Mouse (Mus musculus): ENCODE measurements around the gene Trabd. TPM values are rescaled to one million over a fixed set of nuclear protein-coding genes. Genes with fewer than 3 reads are reported as not detected.

The Trabd gene
- total and polyA plus RNA-seq, 3 experiments, result 39.2 to 74.7 (median 49.5) TPM

DNA sequence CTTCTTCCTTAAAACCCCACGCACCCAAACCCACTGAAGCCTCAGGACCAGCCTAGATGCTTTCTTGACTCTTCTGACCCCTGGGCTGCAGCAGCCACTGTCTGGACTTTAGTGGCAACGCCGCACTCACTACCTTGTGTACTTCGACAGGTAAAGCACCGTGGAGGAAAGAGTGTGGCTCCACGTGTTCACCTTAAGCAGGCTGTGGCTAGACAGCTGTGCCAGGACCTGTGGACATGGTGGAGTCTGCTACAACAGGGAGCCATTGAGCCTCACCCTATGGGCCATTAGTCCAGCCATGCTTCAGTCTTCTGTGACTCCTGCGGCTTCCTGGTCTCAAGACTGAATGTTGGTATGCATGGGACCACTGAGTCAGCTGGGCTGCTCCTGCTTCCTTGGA is 20.3 kb upstream of the Trabd start:
- dilution Hi-C loops (cut with MboI; ENCODE audit: extremely low pct_ligation_motif_present, extremely low pct_unique_long_range_greater_than_20kb, low sequenced_read_pairs), result no loop called here
- no peak overlapping the region for H3K27ac ChIP-seq (ENCODE audit: insufficient read depth, low read depth)
- H3K9me3 ChIP-seq (replicated peaks; ENCODE audit: low read length), result no peaks in the 10 kb centered on the region
- in situ Hi-C loops (cut with MboI; ENCODE audit: low pct_ligation_motif_present, low pct_unique_long_range_greater_than_20kb, low sequenced_read_pairs), result loop anchor here (25.0 kb wide), 1 partner anchor 92 kb away; the partner anchor contains the start of gene Ttll8
- H3K9ac ChIP-seq (ENCODE audit: insufficient read depth, low read depth), result no peak overlapping the region
- TF ChIP-seq UBTF (IDR thresholded peaks at IDR 0.05; ENCODE audit: low read depth, low read length) (no peak), MEF2A (IDR thresholded peaks at IDR 0.05; ENCODE audit: borderline replicate concordance, low read depth, low read length) (no peak), CHD2 (IDR thresholded peaks at IDR 0.05; ENCODE audit: low read length) (no peak), SMC3 (IDR thresholded peaks at IDR 0.05; ENCODE audit: low read depth, low read length) (no peak), RAD21 (IDR thresholded peaks at IDR 0.05; ENCODE audit: low read depth, low read length) (no peak), TCF12 (IDR thresholded peaks at IDR 0.05; ENCODE audit: low read depth, low read length) (no peak), SIN3A (IDR thresholded peaks at IDR 0.05; ENCODE audit: low read length) (no peak), USF2 (conservative IDR thresholded peaks at IDR 0.05; ENCODE audit: low read depth, low read length) (no peak), NELFE (IDR thresholded peaks at IDR 0.05; ENCODE audit: low read depth, low read length) (no peak), EP300 (IDR thresholded peaks at IDR 0.05; ENCODE audit: low read length) (no peak), CHD1 (IDR thresholded peaks at IDR 0.05; ENCODE audit: low read depth, low read length) (no peak), POLR2AphosphoS2 (IDR thresholded peaks at IDR 0.05; ENCODE audit: low read depth, low read length) (no peak), PAX5 (IDR thresholded peaks at IDR 0.05; ENCODE audit: low read length) (no peak), ZC3H11A (IDR thresholded peaks at IDR 0.05; ENCODE audit: low read depth, low read length) (no peak), USF1 (IDR thresholded peaks at IDR 0.05; ENCODE audit: low read depth, low read length) (no peak), MAFK (IDR thresholded peaks at IDR 0.05; ENCODE audit: insufficient replicate concordance, low read length) (no peak), NRF1 (IDR thresholded peaks at IDR 0.05; ENCODE audit: low read depth, low read length) (no peak), MAZ (IDR thresholded peaks at IDR 0.05; ENCODE audit: low read depth, low read length) (no peak), RCOR1 (conservative IDR thresholded peaks at IDR 0.05; ENCODE audit: low read depth, low read length) (no peak)
- H3K79me2 ChIP-seq (replicated peaks; ENCODE audit: control insufficient read depth, extremely low read depth, insufficient read depth, poor library complexity, severe bottlenecking), result no peaks in the 10 kb centered on the region
- no peak overlapping the region for H3K4me3 ChIP-seq (replicated peaks in 1 of 3; ENCODE audit: low read depth in 2 of 3, low read length in 2 of 3, poor library complexity in 1 of 3)
- H3K36me3 ChIP-seq (replicated peaks in 1 of 2; ENCODE audit: control insufficient read depth in 1 of 2, insufficient read depth in 1 of 2, low read length in 1 of 2), result no peaks in the 10 kb centered on the region
- DNase-seq (ENCODE audit: extremely low read depth), result no peak
- no peak overlapping the region for H3K4me2 ChIP-seq (ENCODE audit: insufficient read depth, low read depth, poor library complexity, severe bottlenecking)
- H3K4me1 ChIP-seq (ENCODE audit: control insufficient read depth in 1 of 2, insufficient read depth in 2 of 2), result no peaks in the 10 kb centered on the region
- peaks cover 84% of the 10 kb centered on the region for H3K27me3 ChIP-seq (replicated peaks)

DNA sequence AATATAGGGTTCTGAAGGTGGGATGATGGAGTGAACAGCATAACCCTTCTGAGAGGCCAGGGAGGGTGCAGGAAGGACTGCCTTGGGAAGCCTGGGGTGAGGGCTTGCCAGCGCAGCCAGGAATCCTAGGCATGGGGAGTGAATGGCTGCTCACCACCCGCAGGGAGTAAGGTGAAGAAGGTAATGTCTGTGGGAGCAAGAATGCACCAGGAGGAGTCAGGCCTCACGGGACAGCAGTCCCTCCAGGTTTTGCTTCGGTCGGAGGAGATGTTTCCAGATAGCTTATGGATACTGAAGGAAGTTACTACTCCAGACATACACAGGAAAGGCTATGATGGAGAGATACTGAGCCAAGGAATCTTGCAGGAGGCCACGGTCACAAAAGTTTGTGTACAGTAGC is 16.2 kb upstream of the Trabd start:
- no peak overlapping the region for H3K27ac ChIP-seq (ENCODE audit: insufficient read depth, low read depth)
- DNase-seq (ENCODE audit: extremely low read depth), result no peak
- TF ChIP-seq SIN3A (IDR thresholded peaks at IDR 0.05; ENCODE audit: low read length) (no peak), MAZ (IDR thresholded peaks at IDR 0.05; ENCODE audit: low read depth, low read length) (no peak), POLR2AphosphoS2 (IDR thresholded peaks at IDR 0.05; ENCODE audit: low read depth, low read length) (no peak), IRF4 (IDR thresholded peaks at IDR 0.05; ENCODE audit: low read depth, low read length) (no peak), GABPA (IDR thresholded peaks at IDR 0.05; ENCODE audit: insufficient replicate concordance, low read depth, low read length) (no peak), BHLHE40 (IDR thresholded peaks at IDR 0.05; ENCODE audit: low read depth, low read length) (no peak), USF2 (conservative IDR thresholded peaks at IDR 0.05; ENCODE audit: low read depth, low read length) (no peak), ZKSCAN1 (IDR thresholded peaks at IDR 0.05; ENCODE audit: borderline replicate concordance, low read depth, low read length) (no peak), JUN (IDR thresholded peaks at IDR 0.05; ENCODE audit: insufficient read depth, low read depth, low read length) (no peak), MAX (IDR thresholded peaks at IDR 0.05; ENCODE audit: low read length) (no peak), USF1 (IDR thresholded peaks at IDR 0.05; ENCODE audit: low read depth, low read length) (no peak)
- H3K36me3 ChIP-seq (replicated peaks in 1 of 2; ENCODE audit: control insufficient read depth in 1 of 2, insufficient read depth in 1 of 2, low read length in 1 of 2), result no peaks in the 10 kb centered on the region
- H3K79me2 ChIP-seq (replicated peaks; ENCODE audit: control insufficient read depth, extremely low read depth, insufficient read depth, poor library complexity, severe bottlenecking), result no peaks in the 10 kb centered on the region
- no peak overlapping the region for H3K4me2 ChIP-seq (ENCODE audit: insufficient read depth, low read depth, poor library complexity, severe bottlenecking)
- peaks cover 85% of the 10 kb centered on the region for H3K27me3 ChIP-seq (replicated peaks)
- no peak overlapping the region for H3K9ac ChIP-seq (ENCODE audit: insufficient read depth, low read depth)
- H3K4me1 ChIP-seq (ENCODE audit: control insufficient read depth in 1 of 2, insufficient read depth in 2 of 2), result no peaks in the 10 kb centered on the region
- H3K4me3 ChIP-seq (replicated peaks in 1 of 3; ENCODE audit: low read depth in 2 of 3, low read length in 2 of 3, poor library complexity in 1 of 3), result no peak overlapping the region
- dilution Hi-C loops (cut with MboI; ENCODE audit: extremely low pct_ligation_motif_present, extremely low pct_unique_long_range_greater_than_20kb, low sequenced_read_pairs) (no loop called here), in situ Hi-C loops (cut with MboI; ENCODE audit: low pct_ligation_motif_present, low pct_unique_long_range_greater_than_20kb, low sequenced_read_pairs) (loop anchor here (25.0 kb wide), 1 partner anchor 96 kb away; the partner anchor contains the start of gene Ttll8)
- H3K9me3 ChIP-seq (replicated peaks; ENCODE audit: low read length), result peaks cover 6% of the 10 kb centered on the region

Data from CH12.LX (cell line).